Comparison of ENCODE assay signal across 20 mouse cellular contexts in the genomic region with DNA sequence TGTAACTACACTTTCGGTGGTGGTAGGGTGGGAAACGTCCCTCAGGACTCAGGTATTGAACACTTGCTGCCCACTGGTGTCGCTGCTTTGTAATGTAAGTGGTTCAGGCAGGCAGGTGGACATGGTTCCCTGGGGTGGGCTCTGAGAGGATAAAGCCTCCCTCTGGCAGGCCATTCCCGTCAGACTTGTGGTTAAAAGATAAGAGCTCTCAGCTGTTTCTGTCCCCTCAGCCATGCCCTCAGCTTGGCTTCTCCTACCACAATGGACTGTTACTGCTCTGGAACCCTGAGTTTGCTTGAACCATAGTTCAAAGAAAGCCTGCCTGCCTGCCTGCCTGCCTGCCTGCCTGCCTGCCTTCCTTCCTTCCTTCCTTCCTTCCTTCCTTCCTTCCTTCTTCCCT. TPM values are rescaled to one million over a fixed set of nuclear protein-coding genes. Genes with fewer than 3 reads are reported as not detected.
DNase-seq lines count a peak whose midpoint lies in the region; ATAC-seq and TF ChIP-seq lines count a peak whose summit lies in the region.
"Had no signal": no experiment of that assay in that cellular context is flagged by ENCODE, and none has a peak within 500 bp of the region (broad histone marks: within the 10 kb centered on the region; RNA-seq: fewer than 3 reads in every experiment).

No protein-coding gene starts in this region.

- no peak for TF ChIP-seq RAD21 in MEL (IDR thresholded peaks at IDR 0.05; ENCODE audit: low read depth, low read length)

- peak; percentile 22; the same call in 1 of the 2 replicates for ATAC-seq in G1E (ENCODE audit: extremely low read depth, insufficient number of reproducible peaks, low FRiP score, poor library complexity, severe bottlenecking)
- ATAC-seq in liver, embryonic 12.5 days, result peak; percentile 67
- ATAC-seq: forebrain, embryonic 15.5 days; hindbrain, postnatal 0 days had no signal

- no peak for DNase-seq in G1E (ENCODE audit: low spot score)
- peak; percentile 31 for DNase-seq in MEL (ENCODE audit: low read depth, low spot score)
- no peak for DNase-seq in urinary bladder, postnatal 25 days (ENCODE audit: low spot score)
- no peak for DNase-seq in heart, adult 9 months (ENCODE audit: low spot score in 2 of 2)
- DNase-seq: adrenal gland, postnatal 10 days; cerebellum, adult 11-12 months; cerebellum, adult 9-11 months; cerebellum, postnatal 36 days; gastrocnemius, postnatal 36 days; heart, adult 11 months; heart, postnatal 10 days; heart, postnatal 4 days had no signal

- no peak overlapping the region for H3ac ChIP-seq in myocyte (ENCODE audit: control insufficient read depth, insufficient read length)

- no peaks in the 10 kb centered on the region; the same call in 1 of the 2 replicates for H3K79me2 ChIP-seq in MEL (ENCODE audit: control insufficient read depth, insufficient read depth, low read length, poor library complexity)
- H3K79me2 ChIP-seq in myocyte (ENCODE audit: control insufficient read depth, insufficient read depth), result no peaks in the 10 kb centered on the region

- no peak overlapping the region for H3K9ac ChIP-seq in MEL (ENCODE audit: control insufficient read depth, low read depth, low read length, poor library complexity, severe bottlenecking)
- 0 out of 2 replicates have a peak overlapping the region, but pooled peaks have one; percentile 17 for H3K9ac ChIP-seq in liver, embryonic 12.5 days
- H3K9ac ChIP-seq: forebrain, embryonic 15.5 days; hindbrain, embryonic 13.5 days had no signal

- 55% methylated on average over 4 of the region's 4 CpGs for WGBS in liver, embryonic 12.5 days (ENCODE audit: insufficient replicate concordance)

- H3K4me2 ChIP-seq in liver, embryonic 12.5 days, result no peak overlapping the region
- H3K4me2 ChIP-seq in myocyte (ENCODE audit: low read depth), result no peak overlapping the region
- H3K4me2 ChIP-seq: forebrain, embryonic 15.5 days; hindbrain, embryonic 13.5 days had no signal

- no peak for TF ChIP-seq POLR2A in MEL (IDR thresholded peaks at IDR 0.05; ENCODE audit: control insufficient read depth in 1 of 2, insufficient read depth in 1 of 2, low read depth in 1 of 2, low read length in 2 of 2, poor library complexity in 1 of 2)
- no peak for TF ChIP-seq POLR2A in myocyte (IDR thresholded peaks at IDR 0.05; ENCODE audit: insufficient read length, low read depth)

- H3K27ac ChIP-seq in MEL (ENCODE audit: control insufficient read depth, low read depth, low read length), result no peak overlapping the region
- H3K27ac ChIP-seq in liver, embryonic 12.5 days, result peak overlapping the region; percentile 45; the same call in 1 of the 2 replicates
- H3K27ac ChIP-seq: embryonic facial prominence, embryonic 10.5 days; forebrain, embryonic 10.5 days; forebrain, embryonic 15.5 days; heart, embryonic 10.5 days; hindbrain, embryonic 13.5 days; hindbrain, postnatal 0 days had no signal

- H3K27me3 ChIP-seq in G1E (ENCODE audit: insufficient read depth, low read length) (no peaks in the 10 kb centered on the region), MEL (ENCODE audit: control insufficient read depth in 1 of 2, insufficient read depth in 2 of 2, low read length in 2 of 2) (no peaks in the 10 kb centered on the region), myocyte (ENCODE audit: control insufficient read depth, insufficient read depth, insufficient read length) (no peaks in the 10 kb centered on the region)
- no peaks in the 10 kb centered on the region for H3K27me3 ChIP-seq in liver, embryonic 12.5 days (replicated peaks)
- H3K27me3 ChIP-seq: forebrain, embryonic 15.5 days; hindbrain, embryonic 13.5 days had no signal

- H3K36me3 ChIP-seq in G1E (replicated peaks), result peaks cover 51% of the 10 kb centered on the region
- peaks cover 12 to 82% of the 10 kb centered on the region in 2 experiments for H3K36me3 ChIP-seq in MEL (ENCODE audit: control insufficient read depth in 1 of 2, insufficient read depth in 2 of 2, low read length in 2 of 2)
- H3K36me3 ChIP-seq in liver, embryonic 12.5 days, result peaks cover 43% of the 10 kb centered on the region
- peaks cover 16% of the 10 kb centered on the region for H3K36me3 ChIP-seq in myocyte (ENCODE audit: control insufficient read depth, insufficient read depth)

- H3K4me1 ChIP-seq in G1E (ENCODE audit: insufficient read depth, low read depth, low read length) (peaks cover 12% of the 10 kb centered on the region), MEL (ENCODE audit: control insufficient read depth in 1 of 2, insufficient read depth in 2 of 2, low read length in 2 of 2) (peaks cover 0 to 9% of the 10 kb centered on the region in 2 experiments; a peak in 3 of 4 replicates)
- H3K4me1 ChIP-seq in liver, embryonic 12.5 days, result peaks cover 13% of the 10 kb centered on the region
- H3K4me1 ChIP-seq: embryonic facial prominence, embryonic 10.5 days; forebrain, embryonic 10.5 days; forebrain, embryonic 15.5 days; heart, embryonic 10.5 days; hindbrain, embryonic 13.5 days had no signal

- TF ChIP-seq EP300 in MEL (IDR thresholded peaks at IDR 0.05; ENCODE audit: low read depth in 1 of 2, low read length in 2 of 2), result no peak

- no peak overlapping the region for H3K4me3 ChIP-seq in G1E (ENCODE audit: low read depth, low read length)
- no peak overlapping the region for H3K4me3 ChIP-seq in MEL (ENCODE audit: control insufficient read depth in 1 of 2, insufficient read depth in 1 of 2, low read depth in 2 of 2, low read length in 2 of 2)
- no peak overlapping the region for H3K4me3 ChIP-seq in liver, embryonic 12.5 days
- H3K4me3 ChIP-seq in myocyte, result no peak overlapping the region
- H3K4me3 ChIP-seq: embryonic facial prominence, embryonic 10.5 days; forebrain, embryonic 10.5 days; forebrain, embryonic 15.5 days; heart, embryonic 10.5 days; hindbrain, embryonic 13.5 days had no signal

- H3K9me3 ChIP-seq in G1E (replicated peaks) (no peaks in the 10 kb centered on the region), MEL (replicated peaks; ENCODE audit: insufficient read depth, low read length) (no peaks in the 10 kb centered on the region)
- no peaks in the 10 kb centered on the region for H3K9me3 ChIP-seq in liver, embryonic 12.5 days (replicated peaks)
- H3K9me3 ChIP-seq: embryonic facial prominence, embryonic 10.5 days; forebrain, embryonic 10.5 days; forebrain, embryonic 15.5 days; heart, embryonic 10.5 days; hindbrain, embryonic 13.5 days had no signal

- TF ChIP-seq CTCF in G1E (IDR thresholded peaks at IDR 0.05; ENCODE audit: low read depth, low read length), result no peak
- TF ChIP-seq CTCF in MEL (IDR thresholded peaks at IDR 0.05 in 2 of 3, conservative IDR thresholded peaks at IDR 0.05 in 1 of 3; ENCODE audit: control insufficient read depth in 1 of 3, insufficient read depth in 1 of 3, low read depth in 2 of 3, low read length in 3 of 3, poor library complexity in 1 of 3, severe bottlenecking in 1 of 3), result no peak

TF ChIP-seq in MEL, 35 proteins besides CTCF, POLR2A, EP300 and RAD21 (continues in another document):
- TF ChIP-seq MAX (IDR thresholded peaks at IDR 0.05; ENCODE audit: low read length) (no peak), TCF12 (IDR thresholded peaks at IDR 0.05; ENCODE audit: low read depth, low read length) (no peak), E2F4 (IDR thresholded peaks at IDR 0.05; ENCODE audit: borderline replicate concordance, low read depth, low read length) (no peak), ELF1 (IDR thresholded peaks at IDR 0.05; ENCODE audit: low read depth, low read length) (no peak), UBTF (IDR thresholded peaks at IDR 0.05; ENCODE audit: borderline replicate concordance, insufficient read depth, low read depth, low read length) (no peak), MAZ (IDR thresholded peaks at IDR 0.05; ENCODE audit: low read depth, low read length) (no peak), MXI1 (IDR thresholded peaks at IDR 0.05; ENCODE audit: low read depth, low read length) (peak; percentile 38; the same call in 1 of the 2 replicates), GATA1 (IDR thresholded peaks at IDR 0.05; ENCODE audit: low read depth, low read length) (0 out of 2 replicates have a peak, but pooled peaks have one; percentile 28), ETS1 (IDR thresholded peaks at IDR 0.05; ENCODE audit: low read depth, low read length) (peak; percentile 74), SIN3A (IDR thresholded peaks at IDR 0.05; ENCODE audit: low read length) (0 out of 2 replicates have a peak, but pooled peaks have one; percentile 25)

TF ChIP-seq in myocyte, 11 proteins besides CTCF, POLR2A, EP300 and RAD21:
- TF ChIP-seq MYOG (IDR thresholded peaks at IDR 0.05; ENCODE audit: control insufficient read depth in 1 of 3, insufficient read depth in 1 of 3, insufficient read length in 2 of 3, low read depth in 2 of 3), result peak in 2 of 3 experiments; percentile 4 to 77
- peak in 2 of 3 experiments; percentile 25 to 27 for TF ChIP-seq MYOD1 (IDR thresholded peaks at IDR 0.05; ENCODE audit: control insufficient read depth in 1 of 3, insufficient read length in 2 of 3, low read depth in 2 of 3)
- no peak for TF ChIP-seq SRF (IDR thresholded peaks at IDR 0.05; ENCODE audit: control insufficient read depth, insufficient read length, low read depth)
- TF ChIP-seq TCF12 (IDR thresholded peaks at IDR 0.05; ENCODE audit: insufficient read depth, poor library complexity, severe bottlenecking), result no peak

RNA-seq across cellular contexts. Expression of gene Gin1, which starts 15.6 kb away (rescaled TPM):
- 55.7 and 59.8 TPM in 2 replicates for total RNA-seq in G1E (2014; fragmentation: Nextera tagmentation)
- 27.2 and 27.6 TPM in 2 replicates for total RNA-seq in G1E (2017)
- polyA plus RNA-seq in G1E (2012), result 1.8 and 2.3 TPM in 2 replicates
- 12.3 and 13.6 TPM in 2 replicates for total RNA-seq in MEL (2012; rRNA removed)
- 10 to 100 TPM in 1 of 2 experiments, not detected in 1; 20.6 TPM for polyA plus RNA-seq in MEL (2012; ENCODE audit: insufficient read depth in 1 of 2, insufficient read length in 2 of 2, low read depth in 1 of 2, low replicate concordance in 2 of 2, missing spikeins in 1 of 2)
- polyA plus RNA-seq in liver, embryonic 12.5 days (2016; fragmentation: Nextera tagmentation; extraction: Ambion mirVana), result 17.8 and 20.2 TPM in 2 replicates
- 4.0 TPM for polyA plus RNA-seq in myocyte (2012; fragmentation: generic; extraction: Trizol)

RNA-seq across cellular contexts. Expression of gene Ppip5k2, which starts 15.8 kb away (rescaled TPM):
- total RNA-seq in G1E (2014; fragmentation: Nextera tagmentation) (94.3 and 103 TPM in 2 replicates), G1E (2017) (65.1 and 71.2 TPM in 2 replicates), MEL (2012; rRNA removed) (57.4 and 60.7 TPM in 2 replicates)
- polyA plus RNA-seq in G1E (2012) (8.9 and 10.0 TPM in 2 replicates), MEL (2012; ENCODE audit: insufficient read depth in 1 of 2, insufficient read length in 2 of 2, low read depth in 1 of 2, low replicate concordance in 2 of 2, missing spikeins in 1 of 2) (100 to 1,000 TPM in 1 of 2 experiments, 10 to 100 TPM in 1; 47.2 to 651 TPM), myocyte (2012; fragmentation: generic; extraction: Trizol) (3.7 TPM)
- polyA plus RNA-seq in liver, embryonic 12.5 days (2016; fragmentation: Nextera tagmentation; extraction: Ambion mirVana), result 22.7 and 23.7 TPM in 2 replicates
